Mouse (Mus musculus) monocyte, adult 2 months (primary cell): Measurements from ENCODE around the gene Zfp365.

Source experiments
- DNase-seq, 2 experiments: peaks; one replicate each; pipeline ENCODE4 v3.0.0; 2022; ENCODE audit warnings: low spot score in 2 of 2, low read depth in 1 of 2

The Zfp365 gene

DNA sequence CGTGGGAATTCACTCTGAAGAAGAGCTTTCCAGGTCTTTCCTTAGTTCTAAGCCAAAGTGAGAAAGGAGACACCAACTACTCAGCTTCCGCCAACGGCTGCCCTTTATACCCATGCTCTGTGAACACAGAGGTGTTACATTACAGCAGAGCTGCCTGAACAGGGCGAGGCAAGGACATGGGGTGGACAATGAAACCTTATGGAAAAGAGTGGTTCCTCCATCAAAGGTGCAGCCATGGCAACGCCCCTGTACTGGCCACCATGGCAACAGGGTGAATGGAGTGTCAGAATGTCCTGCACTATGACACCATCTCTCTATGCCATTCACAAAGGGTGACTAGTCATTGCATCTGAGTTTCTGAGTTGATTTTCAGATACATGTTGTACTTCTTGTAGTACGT is 61.4 kb downstream of the Zfp365 start:
- DNase-seq = no peak

DNA sequence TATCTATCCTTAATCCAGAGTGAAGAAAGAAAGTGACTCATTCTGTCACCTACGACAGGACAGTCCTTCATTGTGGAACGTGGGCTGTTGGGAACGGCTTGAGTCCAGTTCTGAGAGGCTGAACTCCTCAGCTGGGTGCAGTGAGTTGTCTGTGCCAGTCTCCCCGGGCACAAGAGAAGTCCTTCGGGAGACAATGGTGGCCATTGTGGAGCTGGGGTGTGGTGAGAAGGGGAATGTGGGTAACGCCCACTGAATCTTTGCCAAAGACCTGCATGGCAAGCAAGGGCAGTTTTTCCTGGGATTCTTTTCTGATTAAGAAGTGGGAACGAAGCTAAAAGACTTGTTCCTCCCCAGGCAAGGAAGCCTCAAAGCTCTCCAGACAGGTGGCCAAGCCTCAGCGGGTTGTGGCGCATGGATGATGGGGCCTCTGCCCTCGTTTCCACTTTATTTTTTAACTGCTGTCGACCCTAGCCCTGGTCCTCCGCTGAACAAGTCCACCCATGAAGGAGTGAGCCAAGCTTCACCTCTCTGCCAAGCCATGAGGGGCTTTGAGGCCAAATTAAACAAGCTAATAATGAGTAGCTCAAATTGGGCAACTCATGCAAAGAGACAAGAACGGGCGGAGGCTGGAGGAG is 66.3 kb downstream of the Zfp365 start:
- DNase-seq = no peak

GRCm38 (mm10) chr10:67841596-67841995 is 70.9 kb downstream of the Zfp365 start:
- DNase-seq = no peak

GRCm38 (mm10) chr10:67840735-67841134 is 71.7 kb downstream of the Zfp365 start:
- DNase-seq = no peak

GRCm38 (mm10) chr10:67839156-67839555 is 73.3 kb downstream of the Zfp365 start:
- DNase-seq = no peak

DNA sequence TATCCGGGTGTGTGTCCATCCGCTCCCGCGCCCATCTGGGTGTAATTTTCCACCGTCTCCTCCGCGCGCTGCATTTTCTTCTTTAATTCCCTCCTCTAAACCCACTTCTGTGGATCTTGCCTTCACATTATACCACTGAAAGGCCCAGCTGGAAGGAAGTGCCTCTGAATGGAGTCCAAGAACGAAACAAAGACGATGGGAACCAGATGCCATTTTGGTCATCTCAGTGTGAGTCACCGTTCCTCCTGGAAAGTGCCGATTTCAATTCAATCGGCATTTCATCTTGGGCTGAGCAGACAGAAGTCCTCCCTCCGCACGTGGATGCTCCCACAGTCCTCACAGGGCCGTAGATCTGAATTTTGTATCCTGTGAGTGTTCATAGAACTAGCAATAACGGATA is 76.0 kb downstream of the Zfp365 start:
- DNase-seq = no peak
